Mouse (Mus musculus) telencephalon, adult 2 months (tissue): ENCODE results near the gene Atf6b.
A peak's percentile ranks its signal among the peaks of the same experiment; 100 is the strongest.

ENCODE experiments used
- DNase-seq: peaks from one replicate; pipeline ENCODE4 v3.0.0-alpha.2; 2011; ENCODE audit warnings: low read depth, low spot score

Gene Atf6b

GRCm38 (mm10) chr17:34627093-34627942 is 19.6 kb upstream of the Atf6b start:
- DNase-seq, result peak; percentile 95

DNA sequence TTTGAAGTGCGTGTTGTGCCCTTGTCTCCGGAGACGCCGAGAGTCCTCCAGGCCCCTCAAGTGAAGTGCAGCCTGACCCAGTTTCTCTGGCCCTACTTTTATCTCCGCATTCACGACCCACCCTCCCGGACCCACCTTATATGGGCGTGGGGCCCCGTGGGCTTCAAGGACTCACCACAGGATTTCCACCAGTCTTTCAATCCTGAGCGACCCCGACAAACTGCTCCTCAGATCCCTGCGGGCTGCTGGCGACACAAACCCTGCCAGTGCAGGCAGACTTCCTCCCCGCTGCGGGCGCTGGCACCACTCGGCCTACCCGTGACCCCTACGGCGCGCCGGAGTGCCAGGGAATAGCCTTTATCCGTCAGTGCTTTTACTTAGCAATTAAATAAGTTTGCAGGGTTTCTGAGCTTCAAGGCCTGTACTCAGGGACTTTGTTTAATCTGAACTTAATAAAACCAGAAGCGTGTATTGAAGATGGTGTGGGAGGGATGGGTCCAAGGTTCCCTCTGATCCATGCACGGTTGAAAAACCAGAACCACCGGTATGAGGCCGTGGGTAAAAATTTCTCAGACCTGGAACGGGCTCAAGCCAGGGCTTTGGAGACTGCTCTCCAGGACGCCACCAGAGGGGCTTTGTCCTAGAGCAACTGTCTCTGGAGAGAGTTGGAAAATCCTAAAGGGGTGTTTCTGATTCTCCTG is 18.9 kb upstream of the Atf6b start, which contains the start of gene Ppt2:
Ppt2 (minus strand) TSS at position 568 of the 701 bp plus-strand sequence.
- no peak for DNase-seq

GRCm38 (mm10) chr17:34628644-34628967 is 18.3 kb upstream of the Atf6b start:
- DNase-seq, result no peak

DNA sequence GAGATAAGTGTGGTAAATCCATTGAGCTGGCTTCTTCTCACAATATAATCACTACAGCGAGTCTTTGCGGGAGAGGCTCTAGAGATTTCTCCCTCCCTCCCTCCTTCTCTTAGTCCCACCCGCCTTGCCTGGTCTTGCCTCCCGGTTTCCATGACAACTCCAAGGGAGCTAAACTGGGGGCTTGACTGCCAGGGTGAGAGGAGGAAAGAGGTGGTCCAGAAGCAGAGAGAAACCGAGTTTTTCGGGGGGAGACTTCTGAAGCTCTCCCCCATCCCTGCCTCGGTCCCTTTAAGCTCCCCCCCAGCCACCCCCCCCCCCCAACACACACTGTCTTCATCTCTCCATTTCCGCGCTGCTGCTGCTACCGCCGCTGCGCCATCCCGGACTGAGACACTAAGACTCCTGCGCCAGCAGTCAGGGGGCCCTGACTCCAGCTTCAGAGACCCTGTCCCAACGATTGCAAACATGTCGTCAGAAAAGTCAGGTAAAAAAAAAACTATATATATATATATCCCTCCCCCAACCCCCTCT is 17.7 kb upstream of the Atf6b start, which contains the start of gene Prrt1:
Prrt1 (plus strand) TSS at position 313 of the 531 bp plus-strand sequence.
- DNase-seq, result peak; percentile 89

GRCm38 (mm10) chr17:34629796-34630603 is 16.9 kb upstream of the Atf6b start:
- DNase-seq, result no peak

DNA sequence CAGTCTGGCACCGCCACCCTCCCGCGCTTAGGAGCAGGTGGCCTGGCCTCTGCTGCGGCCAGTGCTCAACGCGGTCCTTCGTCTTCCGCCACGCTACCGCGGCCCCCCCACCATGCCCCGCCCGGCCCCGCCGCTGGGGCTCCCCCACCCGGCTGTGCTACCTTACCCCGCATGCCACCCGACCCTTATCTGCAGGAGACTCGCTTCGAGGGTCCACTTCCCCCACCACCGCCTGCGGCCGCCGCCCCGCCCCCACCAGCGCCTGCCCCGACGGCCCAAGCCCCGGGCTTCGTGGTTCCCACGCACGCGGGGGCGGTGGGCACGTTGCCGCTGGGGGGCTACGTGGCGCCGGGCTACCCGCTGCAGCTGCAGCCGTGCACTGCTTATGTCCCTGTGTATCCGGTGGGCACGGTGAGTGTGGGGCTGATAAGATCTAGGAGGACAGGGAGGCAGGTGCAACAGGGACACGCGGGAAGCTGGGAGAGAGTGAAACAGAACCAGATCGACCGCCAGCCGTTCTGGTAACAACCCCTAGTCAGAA is 16.1 kb upstream of the Atf6b start:
- DNase-seq, result no peak

DNA sequence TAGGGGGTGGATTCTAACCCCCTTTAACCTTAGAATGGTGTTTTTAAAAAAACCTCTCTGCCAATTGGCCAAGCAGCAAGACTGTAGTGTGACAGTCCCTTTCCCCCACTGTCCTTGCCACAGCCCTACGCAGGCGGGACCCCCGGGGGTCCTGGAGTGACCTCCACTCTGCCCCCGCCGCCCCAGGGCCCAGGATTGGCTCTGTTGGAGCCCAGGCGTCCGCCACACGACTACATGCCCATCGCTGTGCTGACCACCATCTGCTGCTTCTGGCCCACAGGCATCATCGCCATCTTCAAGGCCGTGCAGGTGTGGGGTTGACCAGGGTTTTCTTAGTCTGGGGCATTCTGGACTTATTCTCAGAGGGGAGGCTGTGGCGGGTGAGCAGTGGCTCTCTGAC is 15.3 kb upstream of the Atf6b start:
- DNase-seq, result no peak

DNA sequence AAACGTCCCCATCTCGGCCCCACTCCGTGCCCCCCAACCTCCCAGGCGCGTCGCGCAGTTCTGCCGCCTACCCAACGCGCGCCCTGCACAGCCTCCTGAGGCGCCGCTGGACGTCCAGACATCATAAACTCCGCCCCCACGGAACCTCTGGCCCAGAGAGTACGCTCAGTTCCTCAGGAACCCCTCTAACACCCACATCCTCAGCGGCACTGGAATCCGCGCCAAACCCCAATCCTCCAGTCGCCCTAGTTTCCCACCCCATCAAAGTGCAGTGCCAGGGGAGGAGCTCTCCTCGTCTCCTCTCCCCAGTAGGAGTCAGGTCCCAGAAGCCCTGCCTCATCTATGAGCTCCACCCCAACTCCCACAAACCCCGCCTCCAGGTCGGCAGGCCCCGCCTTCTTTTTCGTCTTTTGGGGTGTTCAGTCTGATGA is 14.7 kb upstream of the Atf6b start:
- DNase-seq, result peak; percentile 88

- DNase-seq, result no peak
These were observed 11.3 kb upstream of the Atf6b start for GRCm38 (mm10) chr17:34635671-34636070.

- no peak for DNase-seq
These were observed 9.5 kb upstream of the Atf6b start for GRCm38 (mm10) chr17:34637459-34637858.

GRCm38 (mm10) chr17:34639461-34640255 is 7.3 kb upstream of the Atf6b start:
- DNase-seq, result no peak

GRCm38 (mm10) chr17:34640778-34641601 is 6.0 kb upstream of the Atf6b start:
- DNase-seq, result peak; percentile 72

- no peak for DNase-seq
These were observed 5.0 kb upstream of the Atf6b start for GRCm38 (mm10) chr17:34641945-34642344.

DNA sequence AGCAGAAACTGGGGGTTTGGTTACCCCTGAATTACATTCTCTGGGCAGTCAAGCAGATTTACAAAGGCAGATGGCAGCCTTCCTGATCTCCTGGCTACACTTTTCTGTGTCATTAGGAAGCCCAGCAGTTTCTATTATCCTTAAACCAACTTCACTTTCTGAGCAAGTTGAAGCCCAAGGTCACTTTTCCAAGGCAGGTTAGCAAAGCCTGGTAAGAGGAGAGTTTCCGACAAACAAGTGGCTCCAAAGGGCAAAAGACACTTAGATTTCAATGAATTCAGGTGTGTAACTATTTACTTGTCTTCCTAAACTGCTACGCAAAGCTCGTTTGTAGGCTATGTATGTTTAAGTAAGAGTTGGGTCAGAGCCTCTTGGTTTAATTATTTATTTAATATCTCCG is 3.6 kb upstream of the Atf6b start:
- DNase-seq, result no peak

DNA sequence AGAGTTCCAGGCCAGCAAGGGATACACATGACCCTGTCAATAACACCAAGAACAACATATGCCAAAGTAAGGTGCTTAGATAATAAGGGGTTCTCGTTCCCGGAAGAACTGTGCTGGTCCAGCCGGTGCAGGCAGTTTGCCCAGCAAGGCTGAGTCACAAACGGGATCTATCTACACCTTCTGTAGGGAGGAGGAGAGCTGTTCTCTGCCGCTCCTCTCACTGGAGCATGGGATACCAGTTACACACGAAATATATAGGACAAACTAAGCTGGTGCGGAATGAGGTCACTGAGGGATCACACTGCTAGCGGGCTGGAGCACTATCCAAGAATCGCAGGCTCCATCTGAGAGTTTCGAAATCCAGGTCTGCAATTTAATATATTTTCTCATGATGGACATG is 3.0 kb upstream of the Atf6b start:
- DNase-seq, result no peak

DNA sequence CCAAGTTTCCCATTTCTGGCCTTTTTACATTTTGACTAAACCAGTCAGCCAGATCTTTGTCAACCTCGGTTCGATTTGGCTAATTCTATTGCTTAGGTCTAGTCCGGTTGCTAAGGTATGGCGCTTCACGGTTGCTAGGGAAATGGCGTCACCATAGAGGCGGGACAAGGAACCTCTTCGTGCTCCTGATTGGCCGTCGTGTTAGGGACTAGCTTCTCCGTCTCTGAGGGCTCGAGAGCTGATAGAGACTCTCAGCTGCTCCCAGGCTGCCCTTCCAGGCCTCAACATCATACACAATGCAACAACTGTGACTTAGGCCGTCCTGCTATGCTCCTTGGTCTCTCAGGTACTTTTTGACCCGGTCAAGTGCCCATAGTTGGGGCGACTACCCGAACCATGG is 2.3 kb upstream of the Atf6b start, which contains the start of gene Fkbpl:
Fkbpl (plus strand) TSS at position 157 of the 400 bp plus-strand sequence.
- DNase-seq, result peak; percentile 97

DNA sequence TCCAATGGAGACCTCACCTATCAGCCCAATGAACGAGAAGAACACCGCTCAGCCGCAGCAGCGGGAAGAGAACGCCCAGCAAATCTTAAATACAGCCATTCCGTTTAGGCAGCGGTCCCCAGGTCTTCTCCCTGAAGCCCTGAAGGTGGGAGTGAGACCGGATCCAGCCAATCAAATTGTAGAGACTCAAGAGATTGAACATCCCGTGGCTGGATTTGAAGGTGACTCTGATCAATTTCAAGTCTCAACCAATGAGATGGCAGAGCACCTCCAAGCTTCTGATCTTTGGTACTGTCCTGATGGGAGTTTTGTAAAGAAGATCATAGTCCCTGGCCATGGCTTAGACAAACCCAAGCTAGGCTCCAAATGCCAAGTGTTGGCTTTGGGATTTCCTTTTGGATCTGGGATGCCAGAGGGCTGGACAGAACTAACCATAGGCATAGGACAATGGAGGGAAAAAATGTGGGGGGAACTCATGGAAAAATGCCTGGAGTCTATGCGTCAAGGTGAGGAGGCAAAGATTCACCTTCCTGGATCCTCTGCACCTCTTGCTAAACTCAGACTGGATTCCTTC is 1.6 kb upstream of the Atf6b start:
- DNase-seq, result no peak

DNA sequence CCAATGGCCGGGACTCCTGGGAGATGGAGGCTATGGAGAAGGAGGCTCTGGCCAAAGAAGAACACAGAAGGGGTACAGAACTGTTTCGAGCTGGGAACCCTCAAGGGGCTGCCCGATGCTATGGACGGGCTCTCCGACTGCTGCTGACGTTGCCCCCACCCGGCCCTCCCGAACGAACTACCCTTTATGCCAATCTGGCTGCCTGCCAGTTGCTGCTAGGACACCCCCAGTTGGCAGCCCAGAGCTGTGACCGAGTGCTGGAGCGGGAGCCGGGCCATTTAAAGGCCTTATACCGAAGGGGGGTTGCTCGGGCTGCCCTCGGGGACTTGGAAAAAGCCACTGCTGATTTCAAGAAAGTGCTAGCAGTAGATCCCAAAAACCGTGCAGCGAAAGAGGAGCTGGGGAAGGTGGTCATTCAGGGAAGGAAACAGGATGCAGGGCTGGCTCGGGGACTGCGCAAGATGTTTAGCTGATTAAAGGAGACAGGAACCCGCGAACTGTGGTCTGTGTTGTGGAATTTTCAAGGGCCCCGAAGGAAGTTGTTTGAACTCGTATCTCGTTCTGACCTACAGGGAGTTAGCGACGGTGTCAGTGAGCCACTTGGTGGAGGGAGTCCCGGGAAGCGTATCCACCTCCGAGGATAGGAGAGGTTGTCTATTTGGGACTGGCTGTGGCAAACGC is 975 bp upstream of the Atf6b start:
- no peak for DNase-seq
